Comparison of ENCODE assay signal across 17 mouse cellular contexts in the genomic region with DNA sequence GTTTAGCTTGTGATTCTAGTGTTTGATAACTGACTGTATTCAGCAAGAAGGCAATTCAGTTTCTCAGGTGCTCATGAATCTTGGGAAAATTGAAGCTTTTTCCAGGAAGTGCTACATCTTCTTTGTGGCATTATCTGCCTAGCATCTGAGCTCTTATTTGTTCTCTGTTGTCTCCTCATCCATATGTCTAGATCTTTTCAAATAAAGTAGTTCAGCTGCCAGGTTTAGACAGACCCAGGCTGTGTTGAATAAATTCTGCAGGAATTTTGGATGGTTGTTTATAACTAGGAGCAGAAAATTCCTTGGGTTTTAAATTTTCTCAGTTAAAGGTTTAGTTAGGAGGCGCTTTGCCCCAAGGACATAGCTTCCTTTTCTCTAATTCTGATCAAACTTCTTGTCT.
"Had no signal": no experiment of that assay in that cellular context is flagged by ENCODE, and none has a peak within 500 bp of the region (broad histone marks: within the 10 kb centered on the region; RNA-seq: fewer than 3 reads in every experiment).

No protein-coding gene starts in this region.

- H3K27ac ChIP-seq: midbrain, embryonic 10.5 days; midbrain, embryonic 12.5 days; neural tube, embryonic 13.5 days; neural tube, embryonic 15.5 days; stomach, embryonic 15.5 days; stomach, postnatal 0 days had no signal

- H3K36me3 ChIP-seq: midbrain, embryonic 10.5 days; midbrain, embryonic 12.5 days; neural tube, embryonic 13.5 days; neural tube, embryonic 15.5 days; stomach, embryonic 15.5 days had no signal

- DNase-seq: lung, adult 18-20 months; lung, embryonic 14.5 days; lung, postnatal 10 days; lung, postnatal 4 days; midbrain, embryonic 14.5 days; right cerebral cortex, postnatal 14 days; thymus, adult 2 months; thymus, postnatal 25 days; thymus, postnatal 4 days had no signal

- H3K4me3 ChIP-seq: midbrain, embryonic 10.5 days; midbrain, embryonic 12.5 days; myocyte; neural tube, embryonic 13.5 days; neural tube, embryonic 15.5 days; stomach, embryonic 15.5 days had no signal

- ATAC-seq: midbrain, embryonic 16.5 days had no signal

- H3K9ac ChIP-seq: lung, embryonic 14.5 days; midbrain, embryonic 12.5 days; neural tube, embryonic 13.5 days; neural tube, embryonic 15.5 days; stomach, embryonic 15.5 days had no signal

- H3K4me1 ChIP-seq: midbrain, embryonic 10.5 days; midbrain, embryonic 12.5 days; neural tube, embryonic 13.5 days; neural tube, embryonic 15.5 days; stomach, embryonic 15.5 days had no signal

- H3K4me2 ChIP-seq: lung, embryonic 14.5 days; midbrain, embryonic 12.5 days; neural tube, embryonic 13.5 days; neural tube, embryonic 15.5 days; stomach, embryonic 15.5 days had no signal

- H3K9me3 ChIP-seq: midbrain, embryonic 10.5 days; midbrain, embryonic 12.5 days; neural tube, embryonic 13.5 days; neural tube, embryonic 15.5 days; stomach, embryonic 15.5 days had no signal

- H3K27me3 ChIP-seq: midbrain, embryonic 12.5 days; neural tube, embryonic 13.5 days; neural tube, embryonic 15.5 days; stomach, embryonic 15.5 days had no signal
